Mouse (Mus musculus) forebrain, embryonic 12.5 days (tissue): Measurements from ENCODE around the gene Ptprg. TPM values are rescaled to one million over a fixed set of nuclear protein-coding genes. Genes with fewer than 3 reads are reported as not detected.

Source experiments
- ATAC-seq: fragments of 200-750 bp; cut with Nextera tagmentation; 2 replicates; pipeline ENCODE4 v1.8.0; 2017; ENCODE audit warnings: moderate TSS enrichment; ENCODE audit not compliant: low FRiP score
- H3K27ac ChIP-seq: fragments of 300-500 bp; sonication (generic); 2 replicates; pipeline ENCODE4 v1.5.1; 2016; ENCODE audit warnings: mild to moderate bottlenecking
- H3K27me3 ChIP-seq: fragments of 300-500 bp; sonication (generic); 2 replicates; pipeline ENCODE4 v1.6.1; 2016; ENCODE audit warnings: mild to moderate bottlenecking
- H3K36me3 ChIP-seq: fragments of 300-500 bp; sonication (generic); replicated peaks from 2 replicates; pipeline ENCODE4 v1.6.1; 2016; ENCODE audit warnings: mild to moderate bottlenecking
- H3K4me1 ChIP-seq: fragments of 300-500 bp; sonication (generic); 2 replicates; pipeline ENCODE4 v1.6.1; 2016
- H3K4me2 ChIP-seq: fragments of 300-500 bp; sonication (generic); 2 replicates; pipeline ENCODE4 v1.6.1; 2016; ENCODE audit warnings: mild to moderate bottlenecking, moderate library complexity
- H3K4me3 ChIP-seq: fragments of 300-500 bp; sonication (generic); replicated peaks from 2 replicates; pipeline ENCODE4 v1.5.1; 2016; ENCODE audit warnings: mild to moderate bottlenecking
- H3K9ac ChIP-seq: fragments of 300-500 bp; sonication (generic); 2 replicates; pipeline ENCODE4 v1.6.1; 2016; ENCODE audit warnings: mild to moderate bottlenecking
- H3K9me3 ChIP-seq: fragments of 300-500 bp; sonication (generic); 2 replicates; pipeline ENCODE4 v1.6.1; 2016
- WGBS: fragments of 180-500 bp; shearing (Covaris S2); methylation state at CpG from one replicate; pipeline ENCODE4 v1.1.7; 2016; 5-methylcytosine and 5-hydroxymethylcytosine counted together
- polyA plus RNA-seq: library from polyadenylated mRNA; unstranded; fragments of >200 nt; fragmentation: Nextera tagmentation; extraction: Ambion mirVana; gene quantifications from 2 replicates; pipeline ENCODE4 v1.2.1, GENCODE M21; 2016

Ptprg gene
- polyA plus RNA-seq, 1 experiment from 2014 or later = 44.9 TPM

- WGBS = under 1% methylated on average over 17 of the region's 17 CpGs
Observed at GRCm38 (mm10) chr14:11555061-11555501, 1.7 kb downstream of the Ptprg start.

GRCm38 (mm10) chr14:11555521-11556355 lies 2.4 kb downstream of the Ptprg start:
- ATAC-seq = no peak
- under 1% methylated on average over 35 of the region's 35 CpGs for WGBS
- no peaks in the 10 kb centered on the region for H3K9me3 ChIP-seq
- H3K27me3 ChIP-seq = peaks cover 8% of the 10 kb centered on the region
- peak overlapping the region; percentile 95 for H3K4me2 ChIP-seq
- H3K36me3 ChIP-seq = no peaks in the 10 kb centered on the region
- H3K9ac ChIP-seq = peak overlapping the region; percentile 85
- peaks cover 20% of the 10 kb centered on the region for H3K4me1 ChIP-seq
- peak overlapping the region; percentile 69 for H3K4me3 ChIP-seq
- H3K27ac ChIP-seq = peak overlapping the region; percentile 94

More at GRCm38 (mm10) chr14:11555061-11555501, 1.7 kb downstream of the Ptprg start:
- Histone ChIP-seq H3K27ac (peak overlapping the region; percentile 94), H3K27me3 (peaks cover 8% of the 10 kb centered on the region), H3K9me3 (no peaks in the 10 kb centered on the region), H3K4me1 (peaks cover 20% of the 10 kb centered on the region), H3K4me3 (peak overlapping the region; percentile 69), H3K4me2 (peak overlapping the region; percentile 95), H3K9ac (peak overlapping the region; percentile 85), H3K36me3 (no peaks in the 10 kb centered on the region)
- ATAC-seq = peak; percentile 14; the same call in 1 of the 2 replicates

- Histone ChIP-seq H3K9me3 (no peaks in the 10 kb centered on the region), H3K27me3 (peaks cover 2% of the 10 kb centered on the region), H3K4me3 (peak overlapping the region; percentile 69), H3K36me3 (no peaks in the 10 kb centered on the region), H3K9ac (peak overlapping the region; percentile 85), H3K4me2 (peak overlapping the region; percentile 95), H3K4me1 (peaks cover 20% of the 10 kb centered on the region), H3K27ac (0 out of 2 replicates have a peak overlapping the region, but pooled peaks have one; percentile 25)
- peak; percentile 15; the same call in 1 of the 2 replicates for ATAC-seq
- 8% methylated on average over 26 of the region's 26 CpGs for whole genome bisulfite sequencing
Observed at GRCm38 (mm10) chr14:11556356-11557130, 3.2 kb downstream of the Ptprg start.

GRCm38 (mm10) chr14:11558496-11558895 lies 5.2 kb downstream of the Ptprg start:
- H3K4me2 ChIP-seq = no peak overlapping the region
- no peak overlapping the region for H3K9ac ChIP-seq
- H3K4me1 ChIP-seq = peaks cover 15% of the 10 kb centered on the region
- H3K27ac ChIP-seq = no peak overlapping the region
- no peaks in the 10 kb centered on the region for H3K27me3 ChIP-seq
- no peak for ATAC-seq
- H3K9me3 ChIP-seq = no peaks in the 10 kb centered on the region
- H3K36me3 ChIP-seq = no peaks in the 10 kb centered on the region
- no peak overlapping the region for H3K4me3 ChIP-seq

GRCm38 (mm10) chr14:11560641-11561232 lies 7.4 kb downstream of the Ptprg start:
- Histone ChIP-seq H3K27ac (no peak overlapping the region), H3K9me3 (no peaks in the 10 kb centered on the region), H3K4me3 (no peak overlapping the region), H3K36me3 (no peaks in the 10 kb centered on the region), H3K4me1 (peaks cover 14% of the 10 kb centered on the region), H3K9ac (no peak overlapping the region), H3K27me3 (no peaks in the 10 kb centered on the region), H3K4me2 (no peak overlapping the region)
- WGBS = 71% methylated on average over 8 of the region's 8 CpGs
- no peak for ATAC-seq

GRCm38 (mm10) chr14:11561397-11561796 lies 8.1 kb downstream of the Ptprg start:
- no peaks in the 10 kb centered on the region for H3K36me3 ChIP-seq
- no peak overlapping the region for H3K4me3 ChIP-seq
- H3K27me3 ChIP-seq = no peaks in the 10 kb centered on the region
- H3K27ac ChIP-seq = no peak overlapping the region
- 90% methylated on average over 4 of the region's 4 CpGs for WGBS
- no peak for ATAC-seq
- H3K4me1 ChIP-seq = peaks cover 7% of the 10 kb centered on the region
- no peaks in the 10 kb centered on the region for H3K9me3 ChIP-seq
- H3K4me2 ChIP-seq = no peak overlapping the region
- H3K9ac ChIP-seq = no peak overlapping the region

GRCm38 (mm10) chr14:11562870-11563269 lies 9.5 kb downstream of the Ptprg start:
- WGBS = 98% methylated on average over 2 of the region's 2 CpGs
- ATAC-seq = no peak
- Histone ChIP-seq H3K4me2 (no peak overlapping the region), H3K27me3 (no peaks in the 10 kb centered on the region), H3K4me1 (no peaks in the 10 kb centered on the region), H3K4me3 (no peak overlapping the region), H3K9ac (no peak overlapping the region), H3K27ac (no peak overlapping the region), H3K36me3 (no peaks in the 10 kb centered on the region), H3K9me3 (no peaks in the 10 kb centered on the region)

- WGBS = 89% methylated on average over 5 of the region's 5 CpGs
- no peaks in the 10 kb centered on the region for H3K4me1 ChIP-seq
- no peak overlapping the region for H3K4me3 ChIP-seq
- no peak for ATAC-seq
- no peak overlapping the region for H3K27ac ChIP-seq
- no peak overlapping the region for H3K9ac ChIP-seq
- H3K4me2 ChIP-seq = no peak overlapping the region
- H3K27me3 ChIP-seq = no peaks in the 10 kb centered on the region
- H3K36me3 ChIP-seq = no peaks in the 10 kb centered on the region
- H3K9me3 ChIP-seq = no peaks in the 10 kb centered on the region
Observed at GRCm38 (mm10) chr14:11563656-11564055, 10.3 kb downstream of the Ptprg start.

GRCm38 (mm10) chr14:11564456-11564855 lies 11.1 kb downstream of the Ptprg start:
- no peak overlapping the region for H3K9ac ChIP-seq
- no peaks in the 10 kb centered on the region for H3K4me1 ChIP-seq
- no peak overlapping the region for H3K4me2 ChIP-seq
- no peaks in the 10 kb centered on the region for H3K27me3 ChIP-seq
- ATAC-seq = no peak
- WGBS = 88% methylated on average over 3 of the region's 3 CpGs
- no peaks in the 10 kb centered on the region for H3K36me3 ChIP-seq
- H3K9me3 ChIP-seq = no peaks in the 10 kb centered on the region
- no peak overlapping the region for H3K27ac ChIP-seq
- H3K4me3 ChIP-seq = no peak overlapping the region

GRCm38 (mm10) chr14:11565283-11565682 lies 12.0 kb downstream of the Ptprg start:
- no peaks in the 10 kb centered on the region for H3K36me3 ChIP-seq
- WGBS = 97% methylated on average over 3 of the region's 3 CpGs
- H3K9ac ChIP-seq = no peak overlapping the region
- no peak overlapping the region for H3K27ac ChIP-seq
- no peaks in the 10 kb centered on the region for H3K4me1 ChIP-seq
- H3K4me2 ChIP-seq = no peak overlapping the region
- no peaks in the 10 kb centered on the region for H3K27me3 ChIP-seq
- no peak overlapping the region for H3K4me3 ChIP-seq
- ATAC-seq = no peak
- no peaks in the 10 kb centered on the region for H3K9me3 ChIP-seq

GRCm38 (mm10) chr14:11569734-11570133 lies 16.4 kb downstream of the Ptprg start:
- H3K36me3 ChIP-seq = no peaks in the 10 kb centered on the region
- no peak overlapping the region for H3K27ac ChIP-seq
- no peak overlapping the region for H3K4me3 ChIP-seq
- H3K4me2 ChIP-seq = no peak overlapping the region
- H3K9ac ChIP-seq = no peak overlapping the region
- ATAC-seq = no peak
- H3K9me3 ChIP-seq = no peaks in the 10 kb centered on the region
- 86% methylated on average over 2 of the region's 2 CpGs for WGBS
- no peaks in the 10 kb centered on the region for H3K27me3 ChIP-seq
- peaks cover 8% of the 10 kb centered on the region for H3K4me1 ChIP-seq

- Histone ChIP-seq H3K27me3 (no peaks in the 10 kb centered on the region), H3K4me2 (no peak overlapping the region), H3K9me3 (no peaks in the 10 kb centered on the region), H3K9ac (no peak overlapping the region), H3K36me3 (no peaks in the 10 kb centered on the region), H3K27ac (no peak overlapping the region), H3K4me3 (no peak overlapping the region), H3K4me1 (peaks cover 17% of the 10 kb centered on the region)
- ATAC-seq = no peak
- 86% methylated on average over 11 of the region's 11 CpGs for WGBS
Observed at GRCm38 (mm10) chr14:11571766-11572394, 18.5 kb downstream of the Ptprg start.
